Mouse (Mus musculus): ENCODE measurements at regions not wholly inside any gene's neighbourhood (a gene's known extent, or its start where the extent isn't known, plus 50 kb on each side); places are given as distances from the start of the nearest gene placed in this dataset.

DNA sequence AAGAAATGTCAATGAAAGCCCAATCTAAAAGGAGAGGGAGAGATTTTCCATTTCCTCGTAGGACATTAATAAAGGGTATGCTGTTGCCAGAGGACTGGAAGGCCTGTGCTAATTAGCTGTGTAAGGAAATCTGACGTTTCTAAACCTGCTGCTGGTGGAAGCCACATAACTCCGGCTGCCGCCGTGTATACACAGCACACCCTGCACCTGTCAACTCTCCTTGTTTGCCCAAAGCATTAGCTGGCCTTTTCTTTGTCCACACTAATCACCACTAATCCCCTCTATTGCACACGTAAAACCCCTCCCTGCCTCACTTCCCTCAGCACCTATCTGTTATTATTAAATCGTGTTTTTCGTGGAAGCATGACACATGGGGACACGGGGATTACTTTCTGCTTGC is 108.7 kb downstream of the Gm10260 start:
- no peak for DNase-seq

DNA sequence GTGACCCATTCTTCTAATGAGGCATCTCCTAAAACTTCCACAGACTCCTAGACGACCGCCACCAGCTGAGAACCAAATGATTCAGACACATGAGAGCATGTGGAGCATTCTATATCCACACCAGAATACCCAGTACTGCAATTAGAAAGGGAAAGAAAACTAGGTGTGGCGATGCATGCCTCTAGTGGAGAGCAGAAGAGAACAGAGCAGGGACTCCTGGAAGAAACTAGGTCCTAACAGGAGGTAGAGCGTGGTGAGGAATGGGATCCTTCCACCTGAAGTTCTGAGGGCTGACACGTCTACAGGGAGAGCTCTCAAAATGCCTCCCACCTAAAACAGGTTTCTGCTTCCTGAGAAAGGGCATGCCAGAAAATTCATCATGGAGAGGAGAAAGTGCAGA is 109.3 kb downstream of the Gm10260 start:
- no peak for DNase-seq

DNA sequence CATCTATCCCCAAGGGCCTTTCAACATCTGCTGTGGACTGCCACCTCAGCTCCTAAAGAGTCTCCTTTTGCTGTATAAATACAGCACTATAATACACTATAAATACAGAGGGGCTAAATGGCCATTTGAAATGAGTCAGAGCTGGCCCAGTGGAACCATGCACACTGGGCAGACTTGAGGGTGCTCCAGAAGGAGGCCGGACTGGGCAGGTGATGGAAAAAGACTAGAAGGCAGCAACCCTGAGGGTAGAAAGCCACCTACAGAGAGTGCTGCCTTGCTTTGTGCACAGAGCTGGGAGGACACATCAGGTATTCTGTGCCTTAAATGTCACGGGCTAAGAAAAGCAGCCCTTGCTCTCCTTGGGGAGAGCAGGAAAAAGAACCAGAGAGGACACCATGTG is 110.2 kb downstream of the Gm10260 start:
- no peak for DNase-seq

DNA sequence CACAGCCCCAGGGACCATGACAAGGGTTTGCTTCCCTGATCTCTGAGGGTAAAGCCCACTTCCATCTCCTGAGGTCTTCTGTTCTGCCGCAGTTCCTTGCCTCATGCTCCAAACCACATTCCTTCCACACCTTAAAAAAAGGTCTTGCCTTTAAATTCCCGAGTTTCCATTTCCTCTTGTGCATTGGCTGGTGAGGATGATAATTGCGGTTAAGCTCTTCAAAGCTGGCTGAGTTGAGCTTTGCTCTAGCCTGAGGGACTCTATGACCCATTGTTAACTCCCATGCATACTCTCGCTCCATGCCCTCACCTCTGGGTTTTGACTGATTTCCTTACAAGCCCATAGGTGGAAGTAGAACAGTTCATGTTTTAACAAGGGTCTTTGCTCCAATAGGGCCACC is 112.9 kb downstream of the Gm10260 start:
- DNase-seq: no peak

DNA sequence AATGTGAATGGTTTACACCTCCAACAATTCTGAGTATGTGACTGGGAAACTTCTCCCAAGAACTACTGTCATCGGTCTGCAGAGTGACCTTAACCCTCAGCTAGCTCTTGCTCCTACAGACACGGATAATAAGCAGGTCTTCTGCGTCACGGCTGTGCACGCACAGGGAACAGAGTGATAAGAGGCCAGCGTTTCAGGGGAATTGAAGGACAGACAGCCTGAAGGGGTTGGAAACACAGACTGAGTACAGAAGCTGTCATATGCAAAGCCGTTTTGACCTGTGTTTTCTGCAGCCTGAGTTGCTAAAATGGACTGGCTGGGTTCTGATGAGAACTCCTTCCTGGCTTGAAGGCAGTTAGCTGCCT is 114.4 kb downstream of the Gm10260 start:
- peak; percentile 20 for DNase-seq

DNA sequence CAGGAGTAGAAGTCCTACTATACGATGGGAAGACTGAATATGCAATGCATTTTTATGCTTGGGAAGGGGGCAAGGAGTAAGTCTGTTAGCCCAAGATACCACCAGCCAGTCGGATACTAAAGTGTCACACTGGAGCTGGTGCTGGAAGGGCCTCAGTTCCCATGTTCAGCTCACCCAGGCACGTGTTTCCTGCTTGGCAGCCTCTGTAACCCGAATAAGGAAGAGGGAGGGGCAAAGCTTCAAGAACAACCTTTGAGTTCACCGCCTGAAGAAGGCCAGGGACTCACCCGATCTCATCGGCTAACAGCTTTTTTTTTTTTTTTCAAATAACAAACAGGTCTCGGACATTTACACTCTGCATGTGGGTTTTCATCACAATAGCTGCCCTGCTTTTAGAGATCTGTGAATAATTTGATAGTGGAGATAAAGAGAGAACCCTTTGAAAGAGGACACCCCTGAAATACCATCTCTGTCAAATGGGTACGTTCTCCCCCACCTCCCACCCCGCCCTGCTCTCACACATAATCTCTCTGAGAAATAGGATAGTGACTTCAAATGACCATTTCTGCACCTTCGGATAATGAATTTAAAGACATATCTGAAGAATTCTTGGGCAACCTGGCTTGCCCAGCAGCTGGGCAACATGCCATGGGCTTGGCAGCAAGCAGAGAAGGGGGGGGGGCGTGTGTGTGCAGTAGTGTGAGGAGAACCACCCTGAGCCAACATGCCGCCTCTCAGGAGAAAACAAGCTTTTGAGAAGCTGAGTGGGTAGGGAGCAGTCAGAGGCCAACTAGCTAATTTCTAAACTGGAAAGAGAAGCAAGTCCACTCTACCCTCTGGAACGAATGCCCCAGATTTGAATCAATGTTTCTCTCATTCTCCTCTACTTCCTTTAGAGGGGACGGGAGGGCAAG is 115.1 kb downstream of the Gm10260 start:
- DNase-seq: peak; percentile 37

DNA sequence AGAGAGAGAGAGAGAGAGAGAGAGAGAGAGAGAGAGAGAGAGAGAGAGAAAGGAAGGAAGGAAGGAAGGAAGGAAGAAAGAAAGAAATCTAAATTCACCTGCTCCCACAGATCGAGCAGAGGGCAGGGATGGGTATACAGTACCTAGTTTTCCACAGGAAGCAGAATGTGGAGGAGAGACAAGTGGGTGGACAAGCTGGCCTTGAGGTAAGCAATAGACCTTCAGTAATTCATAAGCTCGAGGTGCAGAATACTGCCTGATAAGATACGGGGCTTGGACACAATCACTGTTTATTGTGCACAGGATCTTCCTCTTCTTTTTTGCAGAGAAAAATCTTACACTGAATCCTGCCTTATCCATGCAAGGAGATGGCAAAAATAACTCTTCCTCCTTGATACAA is 120.2 kb downstream of the Gm10260 start:
- no peak for DNase-seq

DNA sequence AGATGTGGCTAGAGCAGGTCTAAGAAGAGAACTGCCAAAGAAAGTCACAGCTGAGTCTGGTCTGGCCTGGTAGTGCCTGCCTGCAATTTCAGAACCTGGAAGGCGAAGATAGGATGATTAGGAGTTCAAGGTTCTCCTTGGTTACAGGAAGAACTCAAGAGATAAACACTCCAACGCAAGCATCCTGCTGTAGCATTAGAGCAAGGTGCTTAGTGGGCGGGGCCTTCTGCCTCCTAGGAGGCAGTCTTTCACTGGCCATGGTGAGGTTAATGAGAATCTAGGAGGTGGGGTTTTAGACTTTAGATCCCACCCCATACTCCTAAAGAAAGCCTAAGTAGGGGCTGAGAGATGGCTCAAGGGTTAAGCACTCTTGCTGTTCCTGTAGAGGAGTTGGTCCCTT is 120.8 kb downstream of the Gm10260 start:
- DNase-seq: no peak

DNA sequence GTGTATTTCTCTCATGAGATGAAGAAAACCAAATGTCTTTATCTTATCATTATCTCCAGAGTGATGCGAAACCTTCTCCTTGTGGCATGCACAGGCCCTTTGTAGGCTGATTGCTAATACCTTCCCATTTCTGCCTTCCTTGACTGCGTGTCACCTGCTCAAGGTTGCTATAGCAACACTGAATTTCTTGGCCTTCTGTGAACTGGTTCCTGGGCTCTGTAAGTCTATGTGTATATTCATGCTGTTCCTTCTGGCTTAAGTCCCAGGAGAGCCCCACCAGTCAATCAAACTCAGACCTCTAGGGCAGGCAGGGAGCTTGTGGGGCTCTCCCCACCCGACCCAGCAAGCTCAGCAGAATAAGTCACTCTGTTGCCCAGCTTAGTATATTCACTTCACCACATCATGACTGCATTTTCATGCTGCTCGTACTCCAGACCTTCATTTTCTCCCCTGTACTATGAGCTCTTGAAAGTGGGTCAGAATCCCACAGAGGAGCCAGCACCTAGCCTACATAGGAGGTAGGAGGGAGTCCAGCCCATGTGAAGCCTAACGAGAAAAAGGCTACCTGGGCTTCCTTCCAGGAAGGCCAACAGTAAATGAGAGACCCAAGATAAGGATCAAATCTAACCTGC is 121.9 kb downstream of the Gm10260 start:
- no peak for DNase-seq

DNA sequence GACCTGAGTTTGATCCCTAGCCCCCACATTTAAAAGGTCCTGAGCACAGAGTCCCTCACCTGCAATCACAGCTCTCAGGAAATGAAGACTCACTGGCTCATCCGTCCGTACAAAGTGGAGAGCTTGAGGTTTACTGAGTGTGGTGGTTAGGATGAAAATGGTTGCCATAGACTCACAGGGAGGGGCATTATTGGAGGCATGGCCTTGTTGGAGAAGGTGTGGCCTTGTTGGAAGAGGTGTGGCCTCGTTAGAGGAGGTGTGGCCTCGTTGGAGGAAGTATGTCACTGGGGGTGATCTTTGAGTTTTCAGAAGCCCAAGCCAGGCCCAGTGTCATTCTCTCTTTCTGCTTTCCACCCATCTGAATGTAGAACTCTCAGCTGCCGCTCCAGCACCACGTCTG is 122.9 kb downstream of the Gm10260 start:
- no peak for DNase-seq

DNA sequence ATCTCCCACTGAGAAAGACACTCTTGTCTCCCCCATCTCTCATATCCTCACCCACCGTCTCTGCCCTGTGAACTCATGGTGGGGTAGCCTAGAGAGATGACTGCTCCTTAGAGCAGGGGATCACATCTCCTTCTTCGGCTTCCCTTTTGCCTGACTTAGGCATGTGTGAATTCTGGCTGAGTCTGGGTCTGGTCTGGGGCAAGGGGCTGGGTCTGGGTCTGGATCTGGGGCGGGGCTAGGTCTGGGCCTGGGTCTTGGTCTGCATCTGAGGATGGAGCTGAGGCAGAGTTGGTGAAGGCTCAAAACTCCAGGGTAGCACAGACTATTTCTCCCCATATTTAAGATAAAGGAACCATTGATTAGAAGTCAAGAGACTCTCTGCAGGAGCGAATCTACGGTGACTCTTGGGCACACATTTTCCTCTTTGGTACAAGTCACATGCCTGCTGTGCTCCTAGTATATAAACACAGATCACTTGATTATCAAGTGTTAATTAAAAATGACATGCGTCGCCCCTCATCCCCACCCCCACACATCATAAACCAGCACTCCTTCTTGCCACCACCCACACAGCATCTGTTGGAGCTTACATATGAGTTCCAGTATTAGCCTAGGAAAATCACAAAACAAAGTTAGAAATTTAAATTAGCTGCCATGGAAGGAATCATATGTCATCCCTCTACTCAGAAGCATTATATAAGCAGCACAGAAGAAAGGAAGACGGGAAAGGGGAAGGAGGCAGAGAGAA is 126.2 kb downstream of the Gm10260 start:
- DNase-seq: no peak

DNA sequence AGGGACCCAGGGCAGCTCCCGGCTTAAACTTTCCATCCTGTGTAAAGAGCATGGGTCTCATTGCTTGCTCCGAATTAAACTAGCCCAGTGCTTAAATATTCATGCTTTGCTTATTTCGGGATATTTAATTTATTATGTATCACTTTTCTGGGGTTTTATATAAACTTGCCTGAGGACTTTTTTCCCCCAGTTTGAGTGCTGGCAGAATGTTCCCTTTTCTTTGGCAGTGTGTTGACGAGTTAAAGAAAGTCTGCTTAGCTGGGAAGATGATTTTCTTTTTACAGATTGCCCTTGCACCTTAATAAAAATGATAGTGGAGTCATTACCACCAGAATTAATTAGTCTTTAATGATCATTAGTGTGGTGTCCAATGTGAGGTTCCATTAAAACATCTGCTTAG is 126.9 kb downstream of the Gm10260 start:
- DNase-seq: no peak

DNA sequence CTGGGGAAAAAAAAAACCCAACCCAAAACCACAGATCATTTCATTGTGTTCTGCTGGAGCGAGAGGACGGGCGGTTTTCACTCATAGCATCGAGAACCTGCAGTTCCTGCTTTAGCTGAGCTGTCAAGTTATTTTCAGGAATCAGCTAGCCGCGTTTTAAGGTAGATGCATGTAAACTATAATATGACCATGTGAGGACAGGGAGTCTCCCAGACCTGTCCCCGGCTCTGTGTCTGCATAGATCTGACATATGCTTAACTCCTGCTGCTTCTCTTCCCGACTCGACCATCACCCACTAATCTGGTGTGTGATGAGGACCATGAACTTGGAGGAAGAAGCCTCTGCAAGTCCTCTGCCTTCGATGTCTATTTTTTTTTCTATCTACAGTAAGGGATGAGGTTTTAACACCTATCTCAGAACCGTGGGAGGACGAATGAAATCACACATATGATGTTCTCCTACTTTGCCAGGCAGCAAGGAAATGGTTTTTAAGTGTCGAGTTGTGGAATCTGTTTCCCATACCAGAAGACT is 128.5 kb downstream of the Gm10260 start:
- DNase-seq: no peak

DNA sequence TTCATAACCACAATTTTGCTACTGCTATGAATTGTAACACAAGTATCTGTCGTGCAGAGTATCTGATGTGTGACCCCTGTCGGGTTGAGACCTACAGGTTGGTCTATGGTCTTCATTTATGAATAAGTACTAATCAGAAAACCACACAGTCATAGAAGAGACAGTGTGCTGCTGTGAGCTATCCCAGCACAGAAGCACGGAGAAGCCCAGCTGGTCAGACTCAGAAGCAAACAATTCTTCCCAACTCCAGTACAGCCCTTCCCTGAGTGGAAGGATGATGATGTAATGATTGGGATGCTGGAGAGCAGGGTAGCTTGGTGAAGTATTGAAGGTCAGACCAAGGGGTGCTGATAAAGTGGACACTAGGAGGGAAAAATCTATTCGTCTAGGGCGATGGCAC is 129.5 kb downstream of the Gm10260 start:
- DNase-seq: no peak

DNA sequence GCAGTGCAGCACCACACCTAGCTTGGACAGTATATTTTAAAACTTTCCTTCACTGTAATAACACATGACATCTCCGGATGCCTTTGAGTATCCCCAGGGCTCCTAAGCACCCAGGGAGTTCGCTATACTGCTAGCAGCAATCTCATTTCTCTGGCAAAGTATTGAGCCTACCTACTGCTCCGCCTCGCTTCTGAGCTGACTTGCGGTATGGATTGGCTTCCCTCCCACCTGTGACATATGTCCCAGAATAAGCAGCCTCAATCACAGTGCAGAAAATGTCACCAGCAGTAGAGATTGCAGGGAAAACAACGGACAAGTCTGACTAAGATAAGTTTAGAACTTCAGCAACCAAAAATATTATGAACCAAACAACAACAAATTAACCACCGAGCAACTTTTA is 131.8 kb downstream of the Gm10260 start:
- no peak for DNase-seq

DNA sequence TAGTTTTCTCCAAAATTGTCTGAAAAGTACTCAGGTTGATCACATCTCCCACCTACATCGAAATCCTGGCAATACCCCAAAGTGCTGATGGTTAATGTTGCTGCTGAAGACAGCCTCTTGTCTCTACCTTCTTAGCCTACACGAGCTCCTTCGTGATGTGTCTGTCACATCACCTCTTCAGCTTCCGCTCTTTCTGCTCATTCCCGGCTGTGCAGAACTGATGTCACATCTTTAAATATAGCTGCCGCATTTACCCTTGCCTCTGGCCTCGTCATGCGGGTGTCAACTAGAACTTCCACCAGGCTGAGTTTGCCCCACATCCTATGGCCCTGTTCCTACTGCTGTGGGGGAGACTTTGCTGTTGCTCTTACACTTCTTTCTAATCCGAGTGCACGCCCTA is 133.2 kb downstream of the Gm10260 start:
- no peak for DNase-seq

DNA sequence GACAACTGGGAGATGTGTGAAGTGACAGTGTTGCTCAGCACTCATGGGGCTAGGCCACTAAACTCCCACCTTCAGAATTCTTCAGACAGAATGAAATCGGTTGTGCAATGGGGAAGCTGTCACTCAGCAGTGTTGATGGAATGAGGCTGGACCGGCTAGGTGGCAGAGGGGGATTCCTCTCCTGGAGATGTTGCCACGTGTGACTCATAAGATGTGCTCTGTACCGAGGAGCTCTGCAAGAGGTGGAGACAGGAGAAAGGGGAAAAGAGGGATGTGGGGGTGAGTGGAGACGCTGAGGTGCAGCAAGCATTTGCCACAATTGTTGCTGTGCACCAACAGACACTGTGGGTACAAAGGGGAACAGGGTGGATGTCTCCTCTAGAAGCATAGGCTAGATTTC is 133.6 kb downstream of the Gm10260 start:
- no peak for DNase-seq

DNA sequence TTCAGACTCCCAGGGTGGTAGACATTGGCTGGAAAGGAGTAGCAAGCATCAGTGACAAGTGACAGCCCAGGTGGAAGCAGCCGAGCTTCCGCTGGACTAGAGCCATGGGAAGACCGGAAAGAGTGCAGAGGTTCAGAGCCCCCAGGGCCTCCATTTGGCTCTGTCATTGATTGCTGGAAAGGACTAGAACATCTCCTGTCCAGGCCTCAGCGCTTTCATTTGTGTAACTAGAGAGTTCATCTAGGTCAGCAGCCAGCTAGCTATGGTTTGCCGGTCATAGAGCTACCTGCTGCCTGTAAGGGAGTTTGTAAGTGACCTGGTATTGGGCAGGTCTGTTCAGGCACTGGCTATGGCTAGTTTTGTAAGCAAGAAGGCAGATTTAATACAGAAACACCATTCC is 134.3 kb downstream of the Gm10260 start:
- no peak for DNase-seq

DNA sequence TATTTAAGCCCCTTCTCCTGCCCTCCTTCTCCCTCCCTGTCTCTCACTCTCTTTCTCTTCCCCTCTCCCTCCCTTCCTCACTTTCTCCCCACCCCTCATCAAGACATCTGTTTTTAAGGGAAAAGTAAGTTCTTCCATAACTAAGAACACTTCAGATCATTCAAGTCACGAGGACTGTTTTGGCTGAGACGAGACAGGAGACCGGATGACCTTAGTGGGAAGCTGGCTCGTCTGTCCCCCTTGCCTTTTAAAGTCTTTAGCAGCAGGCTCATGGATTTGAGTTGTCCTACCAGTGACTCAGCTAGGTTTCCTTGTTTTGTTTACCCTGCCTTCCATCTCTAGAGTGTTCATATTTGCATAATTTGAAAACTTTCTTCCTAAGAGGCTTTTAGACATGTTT is 135.0 kb downstream of the Gm10260 start:
- no peak for DNase-seq

DNA sequence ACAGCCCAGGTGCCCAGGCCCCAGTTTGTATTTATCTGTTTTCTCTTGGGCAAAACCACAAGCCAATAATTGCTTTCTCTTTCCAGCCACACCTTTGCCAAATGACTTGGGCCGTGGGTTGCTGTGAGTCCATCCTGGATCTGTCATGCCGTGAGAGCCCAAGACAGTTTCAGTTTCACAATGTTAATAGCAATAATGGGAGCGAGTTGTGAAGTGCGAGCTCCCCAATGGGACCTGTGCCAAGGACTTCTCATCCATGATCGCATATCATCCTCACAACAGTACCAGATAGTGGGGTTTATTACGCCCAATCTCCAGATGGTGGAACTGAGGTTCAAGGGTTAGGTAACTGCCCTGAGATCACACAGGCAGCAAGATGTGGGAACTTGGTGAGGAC is 142.2 kb downstream of the Gm10260 start:
- DNase-seq: no peak

DNA sequence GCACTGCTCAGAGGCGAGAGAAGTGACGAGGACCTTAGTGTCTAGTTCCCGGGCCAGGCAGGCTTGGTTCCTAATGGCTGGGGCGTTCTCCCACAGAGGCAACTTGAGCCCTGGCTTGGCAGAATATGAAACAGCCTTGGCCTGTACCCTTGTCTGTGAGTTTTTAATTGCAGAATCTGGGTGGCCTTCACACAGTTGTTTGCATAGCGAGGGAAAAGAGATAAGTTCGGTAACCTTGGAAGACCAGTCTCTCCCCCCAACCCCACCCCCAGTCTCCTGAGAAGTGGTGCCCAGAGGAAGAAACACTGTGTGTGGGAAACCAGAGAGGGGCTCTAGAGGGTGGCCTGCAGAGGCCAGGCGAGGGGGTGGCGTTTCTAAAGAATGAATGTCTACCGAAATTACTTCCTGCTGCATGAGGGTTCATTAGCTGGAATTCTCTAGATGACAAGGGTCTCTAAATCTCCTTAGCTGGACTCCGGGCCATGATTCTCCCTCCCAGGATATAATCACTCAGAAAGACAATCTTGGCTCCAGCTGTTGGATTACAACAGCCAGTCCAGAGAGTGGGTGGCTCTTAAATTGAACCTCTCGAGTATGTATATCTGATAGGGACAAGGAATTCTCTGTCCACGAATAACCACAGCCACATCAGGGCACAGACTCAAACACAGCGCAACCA is 142.8 kb downstream of the Gm10260 start:
- DNase-seq: no peak

DNA sequence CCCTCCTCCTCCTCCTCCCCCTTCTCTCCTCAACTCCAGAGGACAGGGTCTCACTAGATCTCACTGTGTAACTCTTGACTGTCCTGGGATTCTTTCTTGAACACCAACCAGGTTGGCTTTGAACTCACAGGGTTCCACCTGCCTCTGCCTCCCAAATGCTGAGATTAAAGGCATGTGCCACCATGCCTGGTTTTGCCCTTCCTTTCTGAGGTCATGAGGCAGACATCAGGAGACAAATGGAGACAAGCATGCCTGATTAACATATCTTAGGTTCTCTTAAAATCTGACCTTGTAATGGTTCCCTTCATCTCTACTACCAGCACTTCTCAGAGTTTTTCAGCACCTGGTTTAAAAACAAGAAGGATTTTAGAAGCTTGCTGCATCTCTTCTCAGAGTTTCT is 143.5 kb downstream of the Gm10260 start:
- no peak for DNase-seq

DNA sequence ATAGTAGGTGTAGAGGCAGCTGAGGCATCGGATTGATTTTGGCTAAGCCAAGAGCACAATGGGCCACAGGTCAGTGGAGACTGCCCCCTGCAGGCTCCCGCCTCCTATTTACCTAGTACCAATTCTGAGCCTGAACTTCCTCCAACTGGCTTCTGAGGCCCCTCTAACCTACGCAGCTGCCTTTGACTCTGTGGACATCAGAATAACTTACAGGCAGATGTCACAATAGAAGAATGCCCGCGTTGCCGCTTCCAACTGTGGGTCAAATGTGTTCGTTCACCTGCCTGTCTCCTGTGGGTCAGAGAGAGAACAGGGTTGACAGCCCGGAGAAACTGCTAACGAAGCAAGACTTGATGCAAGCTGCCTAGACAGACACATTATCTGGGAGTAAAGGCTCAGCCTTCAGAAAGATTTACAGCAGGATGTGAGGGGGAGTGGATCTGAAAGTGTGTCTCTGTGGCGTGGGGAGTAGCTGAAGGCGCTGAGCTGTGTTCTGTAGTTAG is 153.2 kb downstream of the Gm10260 start:
- DNase-seq: peak; percentile 42
